Mouse (Mus musculus) limb, embryonic 12.5 days (tissue): ENCODE measurements around the gene Nfkbil1. TPM values are rescaled to one million over a fixed set of nuclear protein-coding genes. Genes with fewer than 3 reads are reported as not detected.

Experiments
- ATAC-seq: fragments of 200-750 bp; cut with Nextera tagmentation; 2 replicates; pipeline ENCODE4 v1.8.0; 2017; ENCODE audit warnings: low read depth, moderate TSS enrichment; ENCODE audit not compliant: insufficient number of reproducible peaks, insufficient read depth, low FRiP score, low TSS enrichment
- H3K27ac ChIP-seq: fragments of 300-500 bp; sonication (generic); 2 replicates; pipeline ENCODE4 v1.5.1; 2016; ENCODE audit warnings: mild to moderate bottlenecking, moderate library complexity
- H3K27me3 ChIP-seq: fragments of 300-500 bp; sonication (generic); 2 replicates; pipeline ENCODE4 v1.6.1; 2016; ENCODE audit warnings: mild to moderate bottlenecking, moderate library complexity
- H3K36me3 ChIP-seq: fragments of 300-500 bp; sonication (generic); 2 replicates; pipeline ENCODE4 v1.6.1; 2016; ENCODE audit warnings: mild to moderate bottlenecking, moderate library complexity
- H3K4me1 ChIP-seq: fragments of 300-500 bp; sonication (generic); replicated peaks from 2 replicates; pipeline ENCODE4 v1.6.1; 2016
- H3K4me2 ChIP-seq: fragments of 300-500 bp; sonication (generic); 2 replicates; pipeline ENCODE4 v1.6.1; 2016; ENCODE audit warnings: mild to moderate bottlenecking, moderate library complexity
- H3K4me3 ChIP-seq: fragments of 300-500 bp; sonication (generic); replicated peaks from 2 replicates; pipeline ENCODE4 v1.5.1; 2016; ENCODE audit warnings: mild to moderate bottlenecking
- H3K9ac ChIP-seq: fragments of 300-500 bp; sonication (generic); replicated peaks from 2 replicates; pipeline ENCODE4 v1.6.1; 2016; ENCODE audit warnings: mild to moderate bottlenecking, moderate library complexity
- H3K9me3 ChIP-seq: fragments of 300-500 bp; sonication (generic); 2 replicates; pipeline ENCODE4 v1.6.1; 2016; ENCODE audit warnings: mild to moderate bottlenecking, moderate library complexity
- WGBS: fragments of 180-500 bp; shearing (Covaris S2); methylation state at CpG from one replicate; pipeline ENCODE4 v1.1.7; 2016; 5-methylcytosine and 5-hydroxymethylcytosine counted together
- polyA plus RNA-seq: library from polyadenylated mRNA; unstranded; fragments of >200 nt; fragmentation: Nextera tagmentation; extraction: Ambion mirVana; gene quantifications from 2 replicates; pipeline ENCODE4 v1.2.1, GENCODE M21; 2016

Nfkbil1 gene
- polyA plus RNA-seq, 1 experiment from 2014 or later, result 13.3 TPM

- Histone ChIP-seq H3K27me3 (peaks cover 8% of the 10 kb centered on the region), H3K27ac (no peak overlapping the region), H3K9me3 (no peaks in the 10 kb centered on the region), H3K4me1 (peaks cover 12% of the 10 kb centered on the region), H3K9ac (no peak overlapping the region), H3K4me3 (no peak overlapping the region), H3K4me2 (no peak overlapping the region), H3K36me3 (no peaks in the 10 kb centered on the region)
- WGBS, result 55% methylated on average over 1 of the region's 1 CpGs
- ATAC-seq, result no peak
Observed at GRCm38 (mm10) chr17:35189186-35189585, 46.4 kb downstream of the Nfkbil1 start.

- H3K9ac ChIP-seq, result no peak within 1 kb of the TSS
- no peaks in the 10 kb centered on the region; the same call in 1 of the 2 replicates for H3K27me3 ChIP-seq
- H3K36me3 ChIP-seq, result no peaks in the 10 kb centered on the region
- peak within 1 kb of the TSS; percentile 56; the same call in 1 of the 2 replicates for H3K27ac ChIP-seq
- no peak within 1 kb of the TSS for H3K4me3 ChIP-seq
- no peaks in the 10 kb centered on the region for H3K9me3 ChIP-seq
- WGBS, result 73% methylated on average over 7 of the region's 7 CpGs
- H3K4me1 ChIP-seq, result 0 out of 2 replicates have a peak, but pooled peaks cover 8% of the 10 kb centered on the region
- ATAC-seq, result no peak
- no peak within 1 kb of the TSS for H3K4me2 ChIP-seq
Observed at GRCm38 (mm10) chr17:35187959-35188610, 47.5 kb downstream of the Nfkbil1 start, which contains the start of gene Lst1. Lst1 (minus strand) TSS chr17:35188439.

GRCm38 (mm10) chr17:35187345-35187744 is 48.2 kb downstream of the Nfkbil1 start:
- Histone ChIP-seq H3K4me1 (0 out of 2 replicates have a peak, but pooled peaks cover 8% of the 10 kb centered on the region), H3K4me3 (no peak overlapping the region), H3K4me2 (no peak overlapping the region), H3K27me3 (no peaks in the 10 kb centered on the region), H3K27ac (peak overlapping the region; percentile 56; the same call in 1 of the 2 replicates), H3K9me3 (no peaks in the 10 kb centered on the region), H3K36me3 (no peaks in the 10 kb centered on the region), H3K9ac (no peak overlapping the region)
- WGBS, result 66% methylated on average over 4 of the region's 4 CpGs
- no peak for ATAC-seq

GRCm38 (mm10) chr17:35186681-35187080 is 48.9 kb downstream of the Nfkbil1 start:
- peak overlapping the region; percentile 55 for H3K4me2 ChIP-seq
- peak overlapping the region; percentile 39 for H3K4me3 ChIP-seq
- H3K36me3 ChIP-seq, result no peaks in the 10 kb centered on the region
- H3K9me3 ChIP-seq, result no peaks in the 10 kb centered on the region
- peak overlapping the region; percentile 87 for H3K27ac ChIP-seq
- no peaks in the 10 kb centered on the region for H3K27me3 ChIP-seq
- 0 out of 2 replicates have a peak, but pooled peaks cover 8% of the 10 kb centered on the region for H3K4me1 ChIP-seq
- 4% methylated on average over 4 of the region's 4 CpGs for WGBS
- peak overlapping the region; percentile 24; the same call in 1 of the 2 replicates for H3K9ac ChIP-seq
- ATAC-seq, result no peak

GRCm38 (mm10) chr17:35185639-35186611 is 49.7 kb downstream of the Nfkbil1 start:
- no peaks in the 10 kb centered on the region for H3K27me3 ChIP-seq
- peak overlapping the region; percentile 24; the same call in 1 of the 2 replicates for H3K9ac ChIP-seq
- no peaks in the 10 kb centered on the region for H3K36me3 ChIP-seq
- H3K4me2 ChIP-seq, result peak overlapping the region; percentile 55
- H3K4me3 ChIP-seq, result peak overlapping the region; percentile 39
- H3K4me1 ChIP-seq, result 0 out of 2 replicates have a peak, but pooled peaks cover 8% of the 10 kb centered on the region
- peak; percentile 34 for ATAC-seq
- peak overlapping the region; percentile 87 for H3K27ac ChIP-seq
- H3K9me3 ChIP-seq, result no peaks in the 10 kb centered on the region
- WGBS, result 2% methylated on average over 18 of the region's 18 CpGs

GRCm38 (mm10) chr17:35180093-35180492 is 55.5 kb downstream of the Nfkbil1 start:
- no peaks in the 10 kb centered on the region for H3K27me3 ChIP-seq
- no peaks in the 10 kb centered on the region for H3K36me3 ChIP-seq
- H3K4me3 ChIP-seq, result no peak overlapping the region
- H3K9me3 ChIP-seq, result no peaks in the 10 kb centered on the region
- no peak for ATAC-seq
- WGBS, result 84% methylated on average over 5 of the region's 5 CpGs
- no peak overlapping the region; the same call in 1 of the 2 replicates for H3K9ac ChIP-seq
- no peak overlapping the region for H3K27ac ChIP-seq
- no peak overlapping the region for H3K4me2 ChIP-seq
- H3K4me1 ChIP-seq, result no peaks in the 10 kb centered on the region

GRCm38 (mm10) chr17:35178528-35178927 is 57.1 kb downstream of the Nfkbil1 start:
- Histone ChIP-seq H3K9me3 (no peaks in the 10 kb centered on the region), H3K27me3 (no peaks in the 10 kb centered on the region), H3K36me3 (no peaks in the 10 kb centered on the region), H3K4me2 (no peak overlapping the region), H3K4me3 (no peak overlapping the region), H3K4me1 (0 out of 2 replicates have a peak, but pooled peaks cover 4% of the 10 kb centered on the region), H3K27ac (no peak overlapping the region), H3K9ac (no peak overlapping the region)
- WGBS, result 12% methylated on average over 5 of the region's 5 CpGs
- peak; percentile 57; the same call in 1 of the 2 replicates for ATAC-seq

- Histone ChIP-seq H3K36me3 (no peaks in the 10 kb centered on the region), H3K27ac (no peak within 1 kb of the TSS), H3K4me3 (no peak within 1 kb of the TSS), H3K4me1 (0 out of 2 replicates have a peak, but pooled peaks cover 4% of the 10 kb centered on the region), H3K27me3 (no peaks in the 10 kb centered on the region), H3K9me3 (no peaks in the 10 kb centered on the region), H3K4me2 (no peak within 1 kb of the TSS), H3K9ac (no peak within 1 kb of the TSS; the same call in 1 of the 2 replicates)
- WGBS, result 57% methylated on average over 2 of the region's 2 CpGs
- no peak for ATAC-seq
Observed at GRCm38 (mm10) chr17:35175968-35176367, 59.6 kb downstream of the Nfkbil1 start, which contains the start of gene Aif1. Aif1 (minus strand) TSS chr17:35176068.

GRCm38 (mm10) chr17:35175382-35175781 is 60.2 kb downstream of the Nfkbil1 start:
- H3K9me3 ChIP-seq, result no peaks in the 10 kb centered on the region
- 0 out of 2 replicates have a peak, but pooled peaks cover 4% of the 10 kb centered on the region for H3K4me1 ChIP-seq
- no peak overlapping the region for H3K4me2 ChIP-seq
- H3K9ac ChIP-seq, result no peak overlapping the region; the same call in 1 of the 2 replicates
- H3K36me3 ChIP-seq, result no peaks in the 10 kb centered on the region
- H3K27ac ChIP-seq, result no peak overlapping the region
- H3K27me3 ChIP-seq, result no peaks in the 10 kb centered on the region
- no peak for ATAC-seq
- WGBS, result 75% methylated on average over 6 of the region's 6 CpGs
- H3K4me3 ChIP-seq, result no peak overlapping the region

- no peak overlapping the region for H3K4me2 ChIP-seq
- H3K9me3 ChIP-seq, result no peaks in the 10 kb centered on the region
- H3K9ac ChIP-seq, result no peak overlapping the region
- WGBS, result 45% methylated on average over 8 of the region's 8 CpGs
- H3K36me3 ChIP-seq, result no peaks in the 10 kb centered on the region
- no peaks in the 10 kb centered on the region for H3K27me3 ChIP-seq
- no peak for ATAC-seq
- no peak overlapping the region for H3K27ac ChIP-seq
- H3K4me3 ChIP-seq, result no peak overlapping the region
- H3K4me1 ChIP-seq, result 0 out of 2 replicates have a peak, but pooled peaks cover 4% of the 10 kb centered on the region
Observed at GRCm38 (mm10) chr17:35174201-35174977, 61.2 kb downstream of the Nfkbil1 start.
